Mouse (Mus musculus) C2C12 (cell line): ENCODE data around the gene Ggt5. TPM values are rescaled to one million over a fixed set of nuclear protein-coding genes. Genes with fewer than 3 reads are reported as not detected.

ENCODE experiments used
- H3K27me3 ChIP-seq: one replicate; pipeline ENCODE4 v1.6.1; 2011; ENCODE audit not compliant: control insufficient read depth, insufficient read depth, insufficient read length
- H3K36me3 ChIP-seq: one replicate; pipeline ENCODE4 v1.6.1; 2011; ENCODE audit not compliant: control insufficient read depth, insufficient read depth
- H3K4me3 ChIP-seq: one replicate; pipeline ENCODE4 v1.5.1; 2011; ENCODE audit warnings: mild to moderate bottlenecking, control low read depth; ENCODE audit not compliant: poor library complexity, insufficient read depth, severe bottlenecking
- H3K79me2 ChIP-seq: one replicate; pipeline ENCODE4 v1.6.1; 2011; ENCODE audit not compliant: control insufficient read depth, insufficient read depth
- H3K79me3 ChIP-seq: one replicate; pipeline ENCODE4 v1.6.1; 2011; ENCODE audit warnings: low read depth, control low read depth
- H3ac ChIP-seq: one replicate; pipeline ENCODE3; 2011; ENCODE audit warnings: low read depth; ENCODE audit not compliant: control insufficient read depth, insufficient read length
- CEBPB ChIP-seq: IDR thresholded peaks from one replicate; pipeline ENCODE4 v1.6.1; 2011; ENCODE audit warnings: low read depth, mild to moderate bottlenecking, control low read depth, moderate library complexity
- CTCF ChIP-seq: IDR thresholded peaks from one replicate; pipeline ENCODE4 v1.5.1; 2011; ENCODE audit not compliant: control insufficient read depth, insufficient read depth, insufficient read length
- FOSL1 ChIP-seq: IDR thresholded peaks from one replicate; pipeline ENCODE4 v1.8.0; 2011; ENCODE audit warnings: mild to moderate bottlenecking, low read length; ENCODE audit not compliant: poor library complexity, insufficient read depth, severe bottlenecking
- MAX ChIP-seq: IDR thresholded peaks from one replicate; pipeline ENCODE4 v1.6.1; 2011; ENCODE audit warnings: mild to moderate bottlenecking, control low read depth
- MYOD1 ChIP-seq: IDR thresholded peaks from one replicate; pipeline ENCODE4 v1.6.1; 2011; ENCODE audit warnings: low read depth; ENCODE audit not compliant: control insufficient read depth, insufficient read length
- MYOG ChIP-seq: IDR thresholded peaks from one replicate; pipeline ENCODE4 v1.6.1; 2011; ENCODE audit not compliant: control insufficient read depth, insufficient read length; ENCODE audit errors: extremely low read depth
- USF1 ChIP-seq: IDR thresholded peaks from one replicate; pipeline ENCODE4 v1.6.1; 2011; ENCODE audit warnings: low read depth, mild to moderate bottlenecking, control low read depth, moderate library complexity
- polyA plus RNA-seq: library from polyadenylated mRNA; unstranded; fragments of >200 nt; fragmentation: generic; extraction: Trizol; gene quantifications from one replicate; pipeline ENCODE4 v1.2.1, GENCODE M21; 2012; ENCODE audit warnings: missing spikeins

Gene Ggt5
- polyA plus RNA-seq, 1 experiment = not detected

DNA sequence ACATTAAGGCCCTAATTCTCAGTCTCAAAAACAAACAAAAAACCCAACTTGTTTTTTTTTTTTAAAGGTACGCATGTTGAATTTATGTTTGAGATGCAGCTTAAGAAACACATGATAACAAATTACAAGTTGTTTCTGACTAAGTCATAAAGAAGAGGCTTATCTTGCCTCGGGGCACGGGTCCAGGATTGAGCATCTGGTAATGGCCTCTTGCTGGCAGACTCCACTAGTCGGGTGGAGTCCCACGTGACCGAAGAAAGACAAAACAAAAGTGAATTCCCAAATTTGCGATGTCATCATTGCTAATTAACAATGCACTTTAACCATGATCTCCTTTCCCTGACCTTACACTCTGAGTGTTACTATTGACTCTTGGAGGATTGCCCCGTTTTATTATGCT is 6.8 kb downstream of the Ggt5 start:
- no peaks in the 10 kb centered on the region for H3K79me3 ChIP-seq
- H3K79me2 ChIP-seq = no peaks in the 10 kb centered on the region
- no peaks in the 10 kb centered on the region for H3K27me3 ChIP-seq
- no peak overlapping the region for H3K4me3 ChIP-seq
- H3K36me3 ChIP-seq = no peaks in the 10 kb centered on the region
- TF ChIP-seq USF1 = peak; percentile 27
- no peak for TF ChIP-seq FOSL1
- H3ac ChIP-seq = no peak overlapping the region

DNA sequence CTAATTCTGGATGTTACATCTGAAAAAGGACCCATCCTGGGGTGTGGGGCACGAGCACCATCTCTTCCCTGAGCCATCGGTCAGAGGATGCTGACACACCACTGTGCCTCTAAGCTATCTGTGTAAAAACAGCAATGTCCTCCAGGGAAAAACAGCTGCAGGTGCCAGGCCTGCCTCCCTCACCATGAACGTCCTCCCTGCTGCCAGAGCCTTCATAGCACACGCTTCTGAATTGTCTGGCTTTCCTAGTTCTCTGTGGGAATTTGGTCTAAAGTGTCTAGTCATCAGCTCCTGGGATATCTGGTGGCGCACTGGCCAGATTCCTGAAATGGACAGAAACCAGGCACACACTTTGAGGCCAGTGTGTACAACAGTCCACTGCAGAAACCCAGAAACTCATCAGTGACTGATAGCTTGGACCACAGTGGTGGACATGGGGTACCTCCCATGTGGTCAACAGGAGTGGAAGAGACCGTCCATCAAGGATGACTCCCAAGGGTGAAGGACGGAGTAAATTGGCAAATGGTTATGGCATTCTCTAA is 11.1 kb downstream of the Ggt5 start:
- Histone ChIP-seq H3K79me2 (no peaks in the 10 kb centered on the region), H3K79me3 (no peaks in the 10 kb centered on the region), H3ac (no peak overlapping the region), H3K27me3 (peaks cover 7% of the 10 kb centered on the region), H3K36me3 (no peaks in the 10 kb centered on the region), H3K4me3 (no peak overlapping the region)
- TF ChIP-seq MYOD1 (no peak), CTCF (no peak), CEBPB (no peak), USF1 (no peak)

DNA sequence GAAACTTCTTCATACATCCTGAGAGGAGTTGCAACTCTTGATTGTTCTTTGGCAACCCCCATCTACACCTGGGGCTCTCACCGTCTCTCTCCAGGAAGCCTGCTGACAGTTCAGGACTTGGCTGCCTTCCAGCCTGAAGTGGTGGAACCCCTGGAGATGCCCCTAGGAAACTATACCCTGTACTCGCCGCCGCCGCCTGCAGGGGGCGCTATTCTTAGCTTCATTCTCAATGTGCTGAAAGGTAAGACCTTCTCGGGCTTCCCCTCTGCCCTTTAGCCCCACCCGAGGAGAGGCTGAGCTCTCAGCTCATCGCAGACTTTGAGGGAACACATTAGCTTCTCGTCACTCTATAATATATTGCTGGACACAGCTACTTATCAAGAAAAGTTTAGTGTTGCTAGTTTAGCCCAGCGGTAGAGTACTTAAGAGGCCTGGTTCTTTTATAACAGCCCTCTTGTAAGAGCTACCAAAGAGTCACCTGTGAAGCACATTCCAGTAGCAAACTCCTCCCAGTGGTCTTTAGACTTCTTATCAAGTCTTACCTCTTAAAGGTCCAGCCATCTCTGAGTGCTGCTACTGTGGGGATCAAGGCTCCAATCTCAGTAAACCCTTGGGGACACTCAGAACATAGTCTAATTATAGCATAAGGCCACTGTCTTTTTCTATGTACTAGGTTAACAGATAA is 16.2 kb downstream of the Ggt5 start:
- Histone ChIP-seq H3K79me2 (no peaks in the 10 kb centered on the region), H3K36me3 (no peaks in the 10 kb centered on the region), H3K27me3 (peaks cover 7% of the 10 kb centered on the region), H3ac (no peak overlapping the region), H3K79me3 (no peaks in the 10 kb centered on the region), H3K4me3 (no peak overlapping the region)
- TF ChIP-seq CTCF (no peak), USF1 (no peak), MAX (no peak), FOSL1 (no peak), CEBPB (no peak), MYOG (no peak), MYOD1 (no peak)

DNA sequence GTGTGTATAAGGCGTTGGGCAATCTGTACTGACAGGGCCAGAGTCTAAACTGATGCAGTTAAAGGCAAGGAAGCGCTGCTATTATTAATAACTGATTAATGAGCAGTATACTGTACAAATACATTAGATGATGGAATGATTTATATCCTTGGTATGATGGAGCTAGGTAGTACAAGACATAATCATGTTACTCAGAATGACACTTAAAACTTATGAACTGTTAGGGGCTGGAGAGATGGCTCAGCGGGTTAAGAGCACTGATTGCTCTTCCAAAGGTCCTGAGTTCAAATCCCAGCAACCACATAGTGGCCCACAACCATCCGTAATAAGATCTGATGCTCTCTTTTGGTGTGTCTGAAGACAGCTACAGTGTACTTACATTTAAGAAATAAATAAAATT is 18.1 kb downstream of the Ggt5 start:
- no peak overlapping the region for H3K4me3 ChIP-seq
- no peaks in the 10 kb centered on the region for H3K36me3 ChIP-seq
- no peaks in the 10 kb centered on the region for H3K79me2 ChIP-seq
- H3ac ChIP-seq = no peak overlapping the region
- no peaks in the 10 kb centered on the region for H3K79me3 ChIP-seq
- H3K27me3 ChIP-seq = peaks cover 7% of the 10 kb centered on the region
- TF ChIP-seq MAX (no peak), FOSL1 (no peak), CTCF (no peak), MYOG (no peak), MYOD1 (no peak), USF1 (no peak), CEBPB (no peak)

DNA sequence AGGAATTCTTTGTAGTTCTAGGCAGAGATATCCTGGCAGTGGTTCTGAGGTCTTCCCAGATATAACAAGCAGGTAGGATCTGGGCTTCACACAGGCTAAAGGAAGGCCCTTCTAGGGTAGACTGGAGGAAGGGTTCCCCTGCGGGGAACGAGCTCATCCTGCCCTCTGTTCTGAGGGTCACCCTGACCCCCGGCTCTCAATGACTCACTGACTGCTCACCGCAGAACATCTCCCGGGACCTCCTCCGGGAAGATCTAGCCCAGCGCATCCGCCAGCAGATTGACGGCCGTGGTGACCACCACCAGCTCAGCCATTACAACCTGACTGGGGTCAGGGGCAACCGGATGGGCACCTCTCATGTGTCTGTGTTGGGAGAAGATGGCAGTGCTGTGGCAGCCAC is 19.8 kb downstream of the Ggt5 start:
- no peaks in the 10 kb centered on the region for H3K79me2 ChIP-seq
- H3K36me3 ChIP-seq = no peaks in the 10 kb centered on the region
- no peak overlapping the region for H3K4me3 ChIP-seq
- no peak overlapping the region for H3ac ChIP-seq
- no peaks in the 10 kb centered on the region for H3K79me3 ChIP-seq
- TF ChIP-seq MYOD1 (no peak), FOSL1 (no peak), CTCF (no peak), USF1 (no peak), CEBPB (no peak), MYOG (no peak), MAX (no peak)
- no peaks in the 10 kb centered on the region for H3K27me3 ChIP-seq

DNA sequence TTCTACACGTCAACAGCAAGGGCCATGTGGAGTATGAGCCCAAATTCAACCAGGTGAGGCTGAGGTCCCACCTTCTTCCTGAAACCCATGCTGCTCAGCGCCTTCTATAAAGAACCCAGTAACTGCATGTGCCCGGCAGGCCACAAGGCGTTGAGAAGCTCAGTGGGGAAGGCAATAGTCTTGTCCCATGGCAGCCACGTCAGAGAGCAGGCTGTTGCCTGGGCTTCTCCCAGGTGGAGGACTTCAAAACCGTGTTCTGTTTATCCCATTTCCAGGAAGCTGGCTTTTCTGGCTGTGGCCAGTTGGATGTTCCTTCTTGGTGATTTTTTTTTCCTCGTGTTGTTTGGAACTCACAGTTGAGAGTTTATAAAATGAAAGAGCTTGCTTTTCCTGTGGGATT is 21.3 kb downstream of the Ggt5 start:
- Histone ChIP-seq H3K79me2 (no peaks in the 10 kb centered on the region), H3ac (no peak overlapping the region), H3K27me3 (peaks cover 1% of the 10 kb centered on the region), H3K79me3 (no peaks in the 10 kb centered on the region), H3K4me3 (no peak overlapping the region), H3K36me3 (no peaks in the 10 kb centered on the region)
- TF ChIP-seq FOSL1 = no peak
- no peak for TF ChIP-seq USF1
- TF ChIP-seq MAX = no peak
- TF ChIP-seq MYOG = no peak
- no peak for TF ChIP-seq MYOD1
- TF ChIP-seq CEBPB = no peak
- TF ChIP-seq CTCF = no peak
